Mouse (Mus musculus): ENCODE measurements at regions not wholly inside any gene's neighbourhood (a gene's known extent, or its start where the extent isn't known, plus 50 kb on each side); places are given as distances from the start of the nearest gene placed in this dataset.

- no peaks in the 10 kb centered on the region for H3K4me1 ChIP-seq (ENCODE audit: control insufficient read depth in 1 of 2, insufficient read depth in 2 of 2, low read length in 2 of 2)
- no peak overlapping the region for H3K9ac ChIP-seq (ENCODE audit: control insufficient read depth, low read depth, low read length, poor library complexity, severe bottlenecking)
- no peaks in the 10 kb centered on the region for H3K27me3 ChIP-seq (ENCODE audit: control insufficient read depth in 1 of 2, insufficient read depth in 2 of 2, low read length in 2 of 2)
- no peak for DNase-seq (ENCODE audit: low read depth, low spot score)
- TF ChIP-seq SMC3 (IDR thresholded peaks at IDR 0.05; ENCODE audit: low read depth, low read length), result no peak
- TF ChIP-seq TAL1 (IDR thresholded peaks at IDR 0.05; ENCODE audit: low read length), result no peak
- TF ChIP-seq MYB (IDR thresholded peaks at IDR 0.05; ENCODE audit: low read depth, low read length), result no peak
- TF ChIP-seq POLR2AphosphoS5 (IDR thresholded peaks at IDR 0.05; ENCODE audit: borderline replicate concordance, low read depth, low read length), result no peak
- no peaks in the 10 kb centered on the region for H3K79me2 ChIP-seq (ENCODE audit: control insufficient read depth, insufficient read depth, low read length, poor library complexity)
- no peak overlapping the region for H3K4me3 ChIP-seq (ENCODE audit: control insufficient read depth in 1 of 2, insufficient read depth in 1 of 2, low read depth in 2 of 2, low read length in 2 of 2)
- H3K9me3 ChIP-seq (replicated peaks; ENCODE audit: insufficient read depth, low read length), result no peaks in the 10 kb centered on the region
- H3K27ac ChIP-seq (ENCODE audit: control insufficient read depth, low read depth, low read length), result no peak overlapping the region
- no peaks in the 10 kb centered on the region for H3K36me3 ChIP-seq (ENCODE audit: control insufficient read depth in 1 of 2, insufficient read depth in 2 of 2, low read length in 2 of 2)
Measured at GRCm38 (mm10) chr1:94413043-94413442, 360.7 kb upstream of the Pdcd1 start.

GRCm38 (mm10) chr1:94366606-94367005 lies 314.3 kb upstream of the Pdcd1 start:
- Histone ChIP-seq H3K27me3 (ENCODE audit: control insufficient read depth in 1 of 2, insufficient read depth in 2 of 2, low read length in 2 of 2) (no peaks in the 10 kb centered on the region), H3K79me2 (ENCODE audit: control insufficient read depth, insufficient read depth, low read length, poor library complexity) (no peaks in the 10 kb centered on the region), H3K36me3 (ENCODE audit: control insufficient read depth in 1 of 2, insufficient read depth in 2 of 2, low read length in 2 of 2) (no peaks in the 10 kb centered on the region), H3K4me3 (ENCODE audit: control insufficient read depth in 1 of 2, insufficient read depth in 1 of 2, low read depth in 2 of 2, low read length in 2 of 2) (no peak overlapping the region), H3K27ac (ENCODE audit: control insufficient read depth, low read depth, low read length) (no peak overlapping the region), H3K9me3 (replicated peaks; ENCODE audit: insufficient read depth, low read length) (no peaks in the 10 kb centered on the region), H3K4me1 (ENCODE audit: control insufficient read depth in 1 of 2, insufficient read depth in 2 of 2, low read length in 2 of 2) (no peaks in the 10 kb centered on the region), H3K9ac (ENCODE audit: control insufficient read depth, low read depth, low read length, poor library complexity, severe bottlenecking) (no peak overlapping the region)
- TF ChIP-seq MYB (IDR thresholded peaks at IDR 0.05; ENCODE audit: low read depth, low read length) (no peak), SMC3 (IDR thresholded peaks at IDR 0.05; ENCODE audit: low read depth, low read length) (no peak), NRF1 (IDR thresholded peaks at IDR 0.05; ENCODE audit: insufficient read depth, low read depth, low read length, poor library complexity, severe bottlenecking) (no peak), NELFE (IDR thresholded peaks at IDR 0.05; ENCODE audit: low read depth, low read length) (no peak), CHD2 (IDR thresholded peaks at IDR 0.05; ENCODE audit: low read length) (no peak), USF1 (IDR thresholded peaks at IDR 0.05; ENCODE audit: low read depth, low read length) (no peak), KAT2A (conservative IDR thresholded peaks at IDR 0.05; ENCODE audit: low read depth, low read length) (no peak), MAZ (IDR thresholded peaks at IDR 0.05; ENCODE audit: low read depth, low read length) (no peak), GABPA (IDR thresholded peaks at IDR 0.05; ENCODE audit: low read depth, low read length) (no peak), BHLHE40 (IDR thresholded peaks at IDR 0.05; ENCODE audit: borderline replicate concordance, low read depth, low read length) (no peak), UBTF (IDR thresholded peaks at IDR 0.05; ENCODE audit: borderline replicate concordance, insufficient read depth, low read depth, low read length) (no peak), ETS1 (IDR thresholded peaks at IDR 0.05; ENCODE audit: low read depth, low read length) (no peak), GATA1 (IDR thresholded peaks at IDR 0.05; ENCODE audit: low read depth, low read length) (no peak), TAL1 (IDR thresholded peaks at IDR 0.05; ENCODE audit: low read length) (no peak), MAFK (IDR thresholded peaks at IDR 0.05; ENCODE audit: borderline replicate concordance, low read depth, low read length) (no peak), SIN3A (IDR thresholded peaks at IDR 0.05; ENCODE audit: low read length) (no peak)
- DNase-seq (ENCODE audit: low read depth, low spot score), result no peak

Data from MEL (cell line).